Mouse (Mus musculus) embryonic facial prominence, embryonic 10.5 days (tissue): ENCODE measurements around the gene Spata13. TPM values are rescaled to one million over a fixed set of nuclear protein-coding genes. Genes with fewer than 3 reads are reported as not detected.

Experiments used
- DNase-seq: peaks from one replicate; pipeline ENCODE4 v3.0.0-alpha.2; 2017; ENCODE audit warnings: low spot score
- H3K27ac ChIP-seq: fragments of 300-500 bp; sonication (generic); replicated peaks from 2 replicates; pipeline ENCODE4 v1.5.1; 2016; ENCODE audit warnings: mild to moderate bottlenecking
- H3K27me3 ChIP-seq: fragments of 300-500 bp; sonication (generic); replicated peaks from 2 replicates; pipeline ENCODE4 v1.6.1; 2016; ENCODE audit warnings: low read depth, mild to moderate bottlenecking; ENCODE audit not compliant: poor library complexity, severe bottlenecking
- H3K36me3 ChIP-seq: fragments of 300-500 bp; sonication (generic); replicated peaks from 2 replicates; pipeline ENCODE4 v1.6.1; 2016; ENCODE audit warnings: mild to moderate bottlenecking, moderate library complexity
- H3K4me1 ChIP-seq: fragments of 300-500 bp; sonication (generic); 2 replicates; pipeline ENCODE4 v1.6.1; 2016
- H3K4me3 ChIP-seq: fragments of 300-500 bp; sonication (generic); 2 replicates; pipeline ENCODE4 v1.5.1; 2016; ENCODE audit warnings: mild to moderate bottlenecking, moderate library complexity
- H3K9me3 ChIP-seq: fragments of 300-500 bp; sonication (generic); 2 replicates; pipeline ENCODE4 v1.6.1; 2016; ENCODE audit warnings: mild to moderate bottlenecking
- WGBS: fragments of 180-500 bp; shearing (Covaris S2); methylation state at CpG from one replicate; pipeline ENCODE4 v1.1.7; 2016; 5-methylcytosine and 5-hydroxymethylcytosine counted together
- polyA plus RNA-seq: library from polyadenylated mRNA; unstranded; fragments of >200 nt; fragmentation: Nextera tagmentation; extraction: Ambion mirVana; gene quantifications from 2 replicates; pipeline ENCODE4 v1.2.1, GENCODE M21; 2016

Gene Spata13
- polyA plus RNA-seq, 1 experiment from 2014 or later = 28.2 TPM

GRCm38 (mm10) chr14:60643098-60643870 lies 9.5 kb downstream of the Spata13 start:
- WGBS = 31% methylated on average over 14 of the region's 14 CpGs
- Histone ChIP-seq H3K36me3 (peaks cover 23% of the 10 kb centered on the region), H3K27me3 (no peaks in the 10 kb centered on the region; the same call in 1 of the 2 replicates), H3K27ac (peak overlapping the region; percentile 75), H3K4me1 (peaks cover 67% of the 10 kb centered on the region), H3K9me3 (no peaks in the 10 kb centered on the region), H3K4me3 (peak overlapping the region; percentile 2; the same call in 1 of the 2 replicates)
- DNase-seq = no peak

GRCm38 (mm10) chr14:60646373-60646772 lies 12.6 kb downstream of the Spata13 start:
- peaks cover 20% of the 10 kb centered on the region; the same call in 1 of the 2 replicates for H3K36me3 ChIP-seq
- H3K4me3 ChIP-seq = no peak overlapping the region
- DNase-seq = no peak
- H3K27ac ChIP-seq = no peak overlapping the region
- peaks cover 45% of the 10 kb centered on the region for H3K4me1 ChIP-seq
- no peaks in the 10 kb centered on the region for H3K27me3 ChIP-seq
- WGBS = 69% methylated on average over 5 of the region's 5 CpGs
- H3K9me3 ChIP-seq = no peaks in the 10 kb centered on the region

- WGBS = 91% methylated on average over 7 of the region's 7 CpGs
- no peak for DNase-seq
- H3K27me3 ChIP-seq = no peaks in the 10 kb centered on the region
- no peaks in the 10 kb centered on the region for H3K9me3 ChIP-seq
- H3K4me3 ChIP-seq = no peak overlapping the region
- peaks cover 30% of the 10 kb centered on the region for H3K4me1 ChIP-seq
- H3K27ac ChIP-seq = no peak overlapping the region
- H3K36me3 ChIP-seq = peaks cover 21% of the 10 kb centered on the region; the same call in 1 of the 2 replicates
These were observed 14.1 kb downstream of the Spata13 start for GRCm38 (mm10) chr14:60647885-60648284.

- WGBS = 89% methylated on average over 1 of the region's 1 CpGs
- H3K27ac ChIP-seq = no peak overlapping the region
- H3K36me3 ChIP-seq = peaks cover 21% of the 10 kb centered on the region; the same call in 1 of the 2 replicates
- peaks cover 19% of the 10 kb centered on the region for H3K4me1 ChIP-seq
- no peak overlapping the region for H3K4me3 ChIP-seq
- no peaks in the 10 kb centered on the region for H3K9me3 ChIP-seq
- no peak for DNase-seq
- H3K27me3 ChIP-seq = no peaks in the 10 kb centered on the region
These were observed 15.2 kb downstream of the Spata13 start for GRCm38 (mm10) chr14:60648956-60649355.

DNA sequence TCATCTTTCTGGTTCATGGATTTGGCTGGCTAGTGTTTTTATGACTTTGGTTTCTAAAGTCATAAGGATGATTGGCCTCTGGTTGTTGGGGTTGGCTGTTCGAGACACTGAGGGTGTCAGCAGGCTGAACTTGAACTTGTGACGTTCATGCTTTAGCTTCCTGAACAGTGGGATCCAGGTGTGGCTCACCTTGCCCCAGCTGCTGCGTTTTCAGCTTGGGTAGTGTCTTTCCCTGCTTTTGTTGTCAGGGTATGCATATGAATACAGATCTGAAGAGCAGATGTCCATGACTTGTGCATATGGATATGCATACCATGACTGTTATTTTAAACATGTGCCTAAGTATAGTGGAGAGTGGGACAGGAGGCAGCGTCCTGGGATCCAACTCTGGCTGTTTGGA lies 19.4 kb downstream of the Spata13 start:
- no peak for DNase-seq
- Histone ChIP-seq H3K4me3 (no peak overlapping the region), H3K4me1 (peaks cover 9% of the 10 kb centered on the region), H3K9me3 (no peaks in the 10 kb centered on the region), H3K36me3 (0 out of 2 replicates have a peak, but pooled peaks cover 6% of the 10 kb centered on the region), H3K27ac (no peak overlapping the region), H3K27me3 (no peaks in the 10 kb centered on the region)
- WGBS = 82% methylated on average over 4 of the region's 4 CpGs

- WGBS = 87% methylated on average over 5 of the region's 5 CpGs
- Histone ChIP-seq H3K9me3 (no peaks in the 10 kb centered on the region), H3K36me3 (peaks cover 5% of the 10 kb centered on the region), H3K27ac (no peak overlapping the region), H3K4me1 (peaks cover 9% of the 10 kb centered on the region), H3K4me3 (no peak overlapping the region), H3K27me3 (no peaks in the 10 kb centered on the region)
- DNase-seq = no peak
These were observed 20.2 kb downstream of the Spata13 start for GRCm38 (mm10) chr14:60653977-60654376.

DNA sequence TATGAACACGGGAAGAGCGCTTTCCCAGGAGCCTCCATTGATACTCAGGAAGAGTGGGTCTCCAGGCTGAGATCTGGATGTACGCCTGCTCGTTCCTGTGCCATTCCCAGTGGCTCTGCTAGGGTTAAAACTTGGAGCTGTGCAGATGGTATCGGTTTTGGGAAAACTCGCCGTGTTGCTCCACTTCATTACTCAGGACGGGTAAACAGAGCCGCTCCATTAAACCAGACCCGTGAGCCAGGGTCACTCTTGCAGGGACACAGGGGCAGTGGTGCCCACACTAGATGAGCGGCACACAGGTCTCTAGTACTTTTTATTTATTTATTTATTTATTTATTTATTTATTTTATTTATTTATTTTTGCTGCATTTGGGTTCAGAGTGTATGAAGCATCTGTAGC lies 20.9 kb downstream of the Spata13 start:
- peaks cover 9% of the 10 kb centered on the region for H3K4me1 ChIP-seq
- H3K36me3 ChIP-seq = peaks cover 12% of the 10 kb centered on the region
- no peak overlapping the region for H3K4me3 ChIP-seq
- DNase-seq = no peak
- H3K27ac ChIP-seq = no peak overlapping the region
- no peaks in the 10 kb centered on the region for H3K9me3 ChIP-seq
- 80% methylated on average over 11 of the region's 11 CpGs for WGBS
- H3K27me3 ChIP-seq = no peaks in the 10 kb centered on the region

- Histone ChIP-seq H3K36me3 (peaks cover 26% of the 10 kb centered on the region), H3K27me3 (no peaks in the 10 kb centered on the region), H3K4me1 (peaks cover 9% of the 10 kb centered on the region), H3K4me3 (no peak overlapping the region), H3K27ac (no peak overlapping the region), H3K9me3 (no peaks in the 10 kb centered on the region)
- WGBS = 86% methylated on average over 15 of the region's 15 CpGs
- DNase-seq = no peak
These were observed 22.3 kb downstream of the Spata13 start for GRCm38 (mm10) chr14:60655941-60656700.

GRCm38 (mm10) chr14:60656701-60657085 lies 22.9 kb downstream of the Spata13 start:
- DNase-seq = no peak
- Histone ChIP-seq H3K36me3 (peaks cover 29% of the 10 kb centered on the region), H3K27ac (no peak overlapping the region), H3K27me3 (no peaks in the 10 kb centered on the region), H3K4me1 (peaks cover 9% of the 10 kb centered on the region), H3K4me3 (no peak overlapping the region), H3K9me3 (no peaks in the 10 kb centered on the region)
- 93% methylated on average over 11 of the region's 11 CpGs for WGBS

GRCm38 (mm10) chr14:60657891-60658290 lies 24.1 kb downstream of the Spata13 start:
- Histone ChIP-seq H3K4me3 (no peak overlapping the region), H3K27ac (no peak overlapping the region), H3K9me3 (no peaks in the 10 kb centered on the region), H3K27me3 (no peaks in the 10 kb centered on the region), H3K4me1 (peaks cover 9% of the 10 kb centered on the region), H3K36me3 (peaks cover 29% of the 10 kb centered on the region)
- DNase-seq = no peak
- 80% methylated on average over 2 of the region's 2 CpGs for WGBS

DNA sequence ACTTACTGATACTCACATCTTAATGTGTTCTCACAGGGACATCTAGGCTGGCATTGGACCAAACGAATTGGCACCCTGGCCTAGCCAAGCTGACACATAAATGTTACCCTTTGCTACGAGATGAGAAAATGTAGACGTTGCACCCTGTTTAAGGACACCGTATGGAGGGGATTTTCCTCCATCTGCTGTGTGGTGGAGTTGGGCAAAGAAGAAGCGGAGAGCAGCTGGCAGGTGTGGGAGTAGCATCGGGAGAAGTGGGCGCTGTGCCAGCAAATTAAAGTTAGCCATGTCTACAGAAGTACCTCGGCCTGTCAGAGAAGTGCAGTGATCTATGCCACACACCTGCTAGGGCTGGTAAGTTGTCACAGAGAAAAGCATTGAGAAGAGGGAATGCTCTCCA lies 25.7 kb downstream of the Spata13 start:
- Histone ChIP-seq H3K27me3 (no peaks in the 10 kb centered on the region), H3K27ac (no peak overlapping the region), H3K4me1 (peaks cover 11% of the 10 kb centered on the region), H3K9me3 (no peaks in the 10 kb centered on the region), H3K36me3 (peaks cover 37% of the 10 kb centered on the region), H3K4me3 (no peak overlapping the region)
- no peak for DNase-seq
- WGBS = 95% methylated on average over 8 of the region's 8 CpGs

- Histone ChIP-seq H3K9me3 (no peaks in the 10 kb centered on the region), H3K4me3 (no peak overlapping the region), H3K4me1 (peaks cover 15% of the 10 kb centered on the region), H3K27me3 (no peaks in the 10 kb centered on the region), H3K36me3 (peaks cover 37% of the 10 kb centered on the region), H3K27ac (no peak overlapping the region)
- WGBS = 93% methylated on average over 8 of the region's 8 CpGs
- DNase-seq = no peak
These were observed 26.8 kb downstream of the Spata13 start for GRCm38 (mm10) chr14:60660591-60660990.

DNA sequence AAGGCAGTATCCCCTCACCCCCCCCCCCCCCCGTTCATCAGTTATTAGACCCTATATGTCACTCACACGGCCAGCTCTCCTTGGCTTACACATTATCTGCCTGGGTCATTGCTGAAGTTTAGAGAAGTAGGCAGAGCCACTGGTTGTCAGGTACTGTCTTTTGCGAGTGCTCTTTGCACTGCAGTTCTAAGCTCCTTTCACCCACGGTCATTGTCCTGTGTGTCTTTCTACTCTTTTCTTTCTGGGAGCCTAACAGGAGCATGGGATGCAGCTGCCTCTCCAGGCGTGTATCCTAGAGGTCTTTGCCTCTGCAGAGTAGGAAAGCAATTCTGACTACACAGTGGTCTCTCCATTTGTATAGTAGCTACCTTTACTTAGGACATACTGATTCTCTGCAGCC lies 27.5 kb downstream of the Spata13 start:
- 87% methylated on average over 5 of the region's 5 CpGs for WGBS
- no peak for DNase-seq
- Histone ChIP-seq H3K27ac (no peak overlapping the region), H3K9me3 (no peaks in the 10 kb centered on the region), H3K36me3 (peaks cover 37% of the 10 kb centered on the region), H3K4me1 (peaks cover 10% of the 10 kb centered on the region), H3K4me3 (no peak overlapping the region), H3K27me3 (no peaks in the 10 kb centered on the region)
